Mouse (Mus musculus) stomach, postnatal 0 days (tissue): ENCODE measurements around the gene Ptk6.
A peak's percentile ranks its signal among the peaks of the same experiment; 100 is the strongest.

ENCODE experiments used
- CTCF ChIP-seq: IDR thresholded peaks from 2 replicates; pipeline ENCODE4 v1.5.1; 2016; ENCODE audit warnings: antibody characterized with exemption, low read depth, mild to moderate bottlenecking, moderate library complexity
- EP300 ChIP-seq: optimal IDR thresholded peaks from 2 replicates; pipeline ENCODE3; 2016; ENCODE audit warnings: antibody characterized with exemption

GRCm38 (mm10) chr2:181187121-181188000 lies 15.2 kb downstream of the Ptk6 start, which contains the start of gene Ppdpf:
- TF ChIP-seq CTCF (peak; percentile 38), EP300 (no peak)
